Mouse (Mus musculus): Measurements from ENCODE around the gene Slc22a5.

Slc22a5 gene

GRCm38 (mm10) chr11:53839147-53839546 lies 52.3 kb downstream of the Slc22a5 start:
- DNase-seq = no peak

GRCm38 (mm10) chr11:53837731-53838130 lies 53.7 kb downstream of the Slc22a5 start:
- no peak for DNase-seq

- no peak for DNase-seq
Measured at GRCm38 (mm10) chr11:53835379-53836010, 56.0 kb downstream of the Slc22a5 start.

- no peak for DNase-seq
Measured at GRCm38 (mm10) chr11:53825409-53825808, 66.1 kb downstream of the Slc22a5 start.

- DNase-seq = no peak
Measured at GRCm38 (mm10) chr11:53821945-53822338, 69.5 kb downstream of the Slc22a5 start.

- no peak for DNase-seq
Measured at GRCm38 (mm10) chr11:53821230-53821944, 70.1 kb downstream of the Slc22a5 start.

GRCm38 (mm10) chr11:53820516-53821170 lies 70.8 kb downstream of the Slc22a5 start:
- no peak for DNase-seq

- DNase-seq = no peak
Measured at GRCm38 (mm10) chr11:53819511-53819910, 71.9 kb downstream of the Slc22a5 start.

- peak; percentile 46 for DNase-seq
Measured at GRCm38 (mm10) chr11:53818794-53819193, 72.7 kb downstream of the Slc22a5 start.

- no peak for DNase-seq
Measured at GRCm38 (mm10) chr11:53816841-53817375, 74.6 kb downstream of the Slc22a5 start.

- no peak for DNase-seq
Measured at GRCm38 (mm10) chr11:53814810-53815209, 76.7 kb downstream of the Slc22a5 start.

Data from kidney, postnatal 10 days (tissue).